Mouse (Mus musculus) forebrain, embryonic 10.5 days (tissue): ENCODE measurements around the gene Cdc14b. TPM values are rescaled to one million over a fixed set of nuclear protein-coding genes. Genes with fewer than 3 reads are reported as not detected.
A peak's percentile ranks its signal among the peaks of the same experiment; 100 is the strongest.

Experiments
- DNase-seq: peaks from one replicate; pipeline ENCODE4 v3.0.0-alpha.2; 2017; ENCODE audit warnings: low spot score; ENCODE audit errors: extremely low spot score
- H3K27ac ChIP-seq: fragments of 300-500 bp; sonication (generic); 2 replicates; pipeline ENCODE4 v1.5.1; 2016; ENCODE audit warnings: mild to moderate bottlenecking
- H3K27me3 ChIP-seq: fragments of 300-500 bp; sonication (generic); 2 replicates; pipeline ENCODE4 v1.6.1; 2016; ENCODE audit warnings: mild to moderate bottlenecking; ENCODE audit not compliant: poor library complexity, severe bottlenecking
- H3K36me3 ChIP-seq: fragments of 300-500 bp; sonication (generic); replicated peaks from 2 replicates; pipeline ENCODE4 v1.6.1; 2016; ENCODE audit warnings: mild to moderate bottlenecking, moderate library complexity
- H3K4me1 ChIP-seq: fragments of 300-500 bp; sonication (generic); 2 replicates; pipeline ENCODE4 v1.6.1; 2016
- H3K4me3 ChIP-seq: fragments of 300-500 bp; sonication (generic); 2 replicates; pipeline ENCODE4 v1.5.1; 2016; ENCODE audit warnings: mild to moderate bottlenecking, moderate library complexity
- H3K9me3 ChIP-seq: fragments of 300-500 bp; sonication (generic); 2 replicates; pipeline ENCODE4 v1.6.1; 2016; ENCODE audit warnings: mild to moderate bottlenecking, moderate library complexity
- WGBS: fragments of 180-500 bp; shearing (Covaris S2); methylation state at CpG from one replicate; pipeline ENCODE4 v1.1.7; 2016; 5-methylcytosine and 5-hydroxymethylcytosine counted together
- polyA plus RNA-seq: library from polyadenylated mRNA; unstranded; fragments of >200 nt; fragmentation: Nextera tagmentation; extraction: Ambion mirVana; gene quantifications from 2 replicates; pipeline ENCODE4 v1.2.1, GENCODE M21; 2016

Gene Cdc14b
- polyA plus RNA-seq, 1 experiment from 2014 or later: 18.8 TPM

- peaks cover 26% of the 10 kb centered on the region for H3K4me1 ChIP-seq
- 92% methylated on average over 4 of the region's 4 CpGs for WGBS
- DNase-seq: no peak
- peaks cover 15% of the 10 kb centered on the region for H3K36me3 ChIP-seq
- H3K9me3 ChIP-seq: no peaks in the 10 kb centered on the region
- no peaks in the 10 kb centered on the region for H3K27me3 ChIP-seq
- H3K4me3 ChIP-seq: no peak overlapping the region
- H3K27ac ChIP-seq: no peak overlapping the region
These were observed 30.3 kb downstream of the Cdc14b start for GRCm38 (mm10) chr13:64244685-64245261.

- no peak for DNase-seq
- Histone ChIP-seq H3K9me3 (no peaks in the 10 kb centered on the region), H3K27ac (no peak overlapping the region), H3K27me3 (no peaks in the 10 kb centered on the region), H3K36me3 (peaks cover 15% of the 10 kb centered on the region), H3K4me3 (no peak overlapping the region), H3K4me1 (peaks cover 9% of the 10 kb centered on the region)
These were observed 32.4 kb downstream of the Cdc14b start for GRCm38 (mm10) chr13:64242721-64243120.

- Histone ChIP-seq H3K27me3 (no peaks in the 10 kb centered on the region), H3K9me3 (no peaks in the 10 kb centered on the region), H3K4me1 (peaks cover 7% of the 10 kb centered on the region; the same call in 1 of the 2 replicates), H3K4me3 (no peak overlapping the region), H3K27ac (no peak overlapping the region), H3K36me3 (peaks cover 15% of the 10 kb centered on the region)
- 77% methylated on average over 7 of the region's 7 CpGs for WGBS
- DNase-seq: no peak
These were observed 34.5 kb downstream of the Cdc14b start for GRCm38 (mm10) chr13:64240626-64241025.

- Histone ChIP-seq H3K36me3 (peaks cover 7% of the 10 kb centered on the region), H3K27me3 (no peaks in the 10 kb centered on the region), H3K9me3 (no peaks in the 10 kb centered on the region), H3K4me3 (no peak overlapping the region), H3K27ac (no peak overlapping the region), H3K4me1 (peaks cover 19% of the 10 kb centered on the region)
- DNase-seq: no peak
These were observed 37.4 kb downstream of the Cdc14b start for GRCm38 (mm10) chr13:64237681-64238157.

- Histone ChIP-seq H3K36me3 (peaks cover 6% of the 10 kb centered on the region; the same call in 1 of the 2 replicates), H3K4me3 (no peak overlapping the region), H3K4me1 (peaks cover 19% of the 10 kb centered on the region), H3K9me3 (no peaks in the 10 kb centered on the region), H3K27ac (no peak overlapping the region), H3K27me3 (no peaks in the 10 kb centered on the region)
- DNase-seq: no peak
- 83% methylated on average over 4 of the region's 4 CpGs for WGBS
These were observed 38.0 kb downstream of the Cdc14b start for GRCm38 (mm10) chr13:64237000-64237680.

DNA sequence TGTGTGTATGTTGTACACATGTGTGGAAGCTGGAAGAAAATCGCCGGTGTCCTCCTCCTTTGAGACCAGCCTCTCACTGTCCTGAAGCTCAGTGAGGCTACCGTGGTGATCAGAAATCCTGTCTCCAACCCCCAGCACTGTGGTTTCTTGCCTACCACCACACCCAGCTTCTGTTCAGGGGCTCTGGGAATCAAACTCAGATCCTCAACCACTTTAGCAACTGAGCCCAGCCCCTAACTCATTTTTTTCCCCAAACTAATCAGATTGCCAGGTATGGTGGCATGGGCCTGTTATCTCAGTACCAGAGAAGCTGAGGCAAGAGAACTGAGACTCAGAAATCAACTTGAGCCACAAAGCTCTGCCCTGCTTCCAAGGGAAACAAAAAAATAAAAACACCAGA is 39.3 kb downstream of the Cdc14b start:
- no peak for DNase-seq
- no peaks in the 10 kb centered on the region for H3K9me3 ChIP-seq
- H3K27ac ChIP-seq: peak overlapping the region; percentile 51; the same call in 1 of the 2 replicates
- peaks cover 19% of the 10 kb centered on the region for H3K4me1 ChIP-seq
- H3K36me3 ChIP-seq: 0 out of 2 replicates have a peak, but pooled peaks cover 6% of the 10 kb centered on the region
- no peaks in the 10 kb centered on the region for H3K27me3 ChIP-seq
- no peak overlapping the region for H3K4me3 ChIP-seq
- whole genome bisulfite sequencing: 72% methylated on average over 3 of the region's 3 CpGs

DNA sequence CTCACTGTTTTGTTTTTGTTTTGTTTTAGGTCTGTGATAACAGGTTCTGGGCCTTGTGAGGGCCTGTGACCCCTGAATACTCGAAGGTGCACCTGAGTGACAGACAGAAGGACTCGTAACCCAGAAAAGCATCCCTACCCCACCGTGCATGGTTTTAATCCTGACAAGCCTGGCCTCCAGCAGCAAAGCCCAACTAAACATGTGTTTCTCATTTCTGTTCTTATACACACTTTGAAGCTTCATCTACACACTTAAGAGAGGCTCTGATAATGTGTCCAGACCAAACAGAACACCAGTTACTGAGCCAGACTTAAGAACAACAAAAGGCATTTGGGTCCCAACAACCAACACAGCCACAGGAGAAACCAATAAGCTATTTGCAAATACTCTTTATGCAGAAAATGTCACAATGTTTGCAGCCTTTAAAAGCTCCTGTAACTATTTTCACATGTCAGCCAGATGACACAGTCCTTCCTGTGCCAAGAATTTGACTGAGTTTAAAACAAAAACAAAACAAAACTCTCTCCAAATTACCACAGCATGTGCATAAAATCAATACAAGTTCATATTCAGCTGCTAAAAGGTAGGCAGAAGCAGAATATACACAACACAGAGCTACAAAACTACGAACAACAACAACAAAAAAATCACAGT is 39.9 kb downstream of the Cdc14b start:
- Histone ChIP-seq H3K27ac (no peak overlapping the region), H3K4me1 (peaks cover 19% of the 10 kb centered on the region), H3K27me3 (no peaks in the 10 kb centered on the region), H3K4me3 (no peak overlapping the region), H3K36me3 (0 out of 2 replicates have a peak, but pooled peaks cover 3% of the 10 kb centered on the region), H3K9me3 (no peaks in the 10 kb centered on the region)
- DNase-seq: no peak
- 70% methylated on average over 4 of the region's 4 CpGs for WGBS

DNA sequence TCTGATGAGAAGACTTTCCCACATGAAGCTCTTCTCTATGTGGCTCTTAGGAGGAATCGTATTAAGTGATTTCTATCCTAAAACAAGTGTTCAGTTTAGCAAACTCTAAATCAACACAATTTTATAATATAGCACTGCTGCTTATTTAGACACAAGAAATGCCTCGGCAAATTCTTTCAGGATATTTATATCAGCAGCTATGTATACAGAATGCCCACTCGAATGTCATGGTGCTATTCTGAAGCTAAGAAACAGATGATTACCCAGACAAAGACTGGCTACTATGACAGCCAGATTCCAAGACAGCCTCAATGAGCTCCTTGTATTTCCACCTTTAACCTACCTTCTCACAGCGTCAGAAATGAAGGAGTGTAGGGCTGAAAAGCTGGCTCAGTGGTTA is 42.0 kb downstream of the Cdc14b start:
- no peak for DNase-seq
- 87% methylated on average over 4 of the region's 4 CpGs for WGBS
- Histone ChIP-seq H3K36me3 (no peaks in the 10 kb centered on the region), H3K4me3 (no peak overlapping the region), H3K27ac (no peak overlapping the region), H3K9me3 (no peaks in the 10 kb centered on the region), H3K4me1 (peaks cover 19% of the 10 kb centered on the region), H3K27me3 (no peaks in the 10 kb centered on the region)

DNA sequence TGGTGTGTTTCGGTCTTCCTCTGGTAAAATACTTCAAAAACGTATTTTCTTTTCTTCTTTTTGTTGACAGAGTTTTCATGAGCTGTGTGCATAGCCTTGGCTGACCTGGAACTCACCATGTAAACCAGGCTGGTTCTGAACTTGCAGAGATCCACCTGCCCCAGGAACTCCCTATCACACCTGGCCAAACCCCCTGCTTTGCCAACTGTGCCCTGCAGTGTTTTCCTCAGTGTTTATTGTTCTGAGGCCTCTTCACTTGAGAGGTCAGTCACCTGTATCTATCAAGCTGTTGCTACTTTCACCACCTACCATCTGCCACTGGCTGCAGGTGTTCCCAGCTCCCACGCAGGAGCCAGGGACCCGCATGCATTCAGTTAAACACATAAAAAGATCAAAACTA is 48.4 kb downstream of the Cdc14b start:
- no peak overlapping the region for H3K4me3 ChIP-seq
- H3K9me3 ChIP-seq: no peaks in the 10 kb centered on the region
- H3K4me1 ChIP-seq: no peaks in the 10 kb centered on the region
- no peaks in the 10 kb centered on the region for H3K27me3 ChIP-seq
- no peak for DNase-seq
- WGBS: 94% methylated on average over 4 of the region's 4 CpGs
- no peak overlapping the region for H3K27ac ChIP-seq
- H3K36me3 ChIP-seq: peaks cover 3% of the 10 kb centered on the region; the same call in 1 of the 2 replicates

DNA sequence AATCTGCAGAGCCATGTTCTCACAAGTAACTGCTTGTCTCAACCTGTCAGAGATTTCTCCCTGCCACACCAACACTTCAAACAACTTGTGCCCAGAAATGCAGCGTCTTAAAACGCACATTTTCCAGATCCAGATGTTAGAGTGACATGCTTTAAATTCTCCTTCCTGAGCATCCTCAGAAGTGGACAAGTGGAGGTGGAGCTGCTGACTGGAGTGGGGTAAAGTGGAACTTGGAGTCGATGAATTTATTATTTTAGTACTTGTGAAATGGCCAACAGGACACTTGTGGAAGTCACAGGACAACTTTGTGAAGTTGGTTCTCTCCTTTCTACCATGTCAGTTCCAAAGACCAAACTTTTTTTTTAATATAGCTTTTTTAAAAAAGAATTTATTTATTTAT is 49.4 kb downstream of the Cdc14b start:
- Histone ChIP-seq H3K4me3 (no peak overlapping the region), H3K4me1 (no peaks in the 10 kb centered on the region), H3K9me3 (no peaks in the 10 kb centered on the region), H3K36me3 (peaks cover 3% of the 10 kb centered on the region; the same call in 1 of the 2 replicates), H3K27me3 (no peaks in the 10 kb centered on the region), H3K27ac (no peak overlapping the region)
- DNase-seq: no peak
- WGBS: 94% methylated on average over 3 of the region's 3 CpGs

DNA sequence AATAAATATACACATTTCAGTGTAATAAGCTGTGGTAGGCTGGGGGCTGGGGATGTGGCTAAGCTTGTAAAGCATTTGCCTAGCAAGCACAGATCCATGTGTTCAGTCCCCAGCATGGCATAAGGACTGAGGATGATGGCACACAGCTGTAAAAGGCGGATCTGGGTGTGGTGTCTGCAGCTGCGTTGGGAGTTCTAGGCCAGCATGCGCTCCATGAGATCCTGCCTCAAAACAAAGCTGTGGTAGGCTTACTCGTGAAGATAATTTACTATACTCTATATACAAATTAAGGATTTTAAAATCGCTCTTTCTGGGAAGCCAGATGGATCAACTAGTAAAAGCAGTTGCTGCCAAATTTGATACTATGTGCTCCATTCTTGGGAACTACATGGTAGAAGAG is 60.2 kb downstream of the Cdc14b start:
- Histone ChIP-seq H3K9me3 (no peaks in the 10 kb centered on the region), H3K27ac (no peak overlapping the region), H3K4me3 (no peak overlapping the region), H3K36me3 (peaks cover 20% of the 10 kb centered on the region), H3K4me1 (no peaks in the 10 kb centered on the region), H3K27me3 (no peaks in the 10 kb centered on the region)
- no peak for DNase-seq
- WGBS: 94% methylated on average over 5 of the region's 5 CpGs

DNA sequence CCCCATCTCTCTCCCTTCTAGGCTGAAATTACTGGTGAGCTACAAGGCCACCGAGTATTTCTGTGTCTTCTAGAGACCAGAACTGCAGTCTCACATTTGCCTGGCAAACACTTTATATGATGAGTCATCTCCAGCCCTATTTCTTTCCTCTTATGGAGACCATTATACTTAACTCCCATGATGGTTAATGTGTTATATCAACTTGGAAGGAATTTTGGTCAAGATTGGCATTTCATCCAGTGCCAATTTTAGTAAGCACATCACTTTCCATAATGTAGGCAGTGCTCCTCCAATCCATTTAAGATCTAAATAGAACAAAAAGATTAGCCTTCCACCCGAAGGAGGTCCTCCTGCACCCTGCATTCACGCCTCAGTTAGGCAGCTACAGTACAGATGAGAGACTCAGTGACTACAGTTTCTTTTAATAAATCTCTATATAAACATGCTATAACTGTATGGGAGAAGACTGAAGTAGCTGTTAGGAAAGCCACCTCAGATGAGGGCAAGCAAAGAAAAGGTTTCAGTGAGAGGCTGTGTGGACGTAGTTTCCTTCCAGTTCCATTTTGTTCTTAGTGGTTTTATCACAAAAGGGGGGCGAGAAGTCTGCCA is 63.0 kb downstream of the Cdc14b start:
- Histone ChIP-seq H3K9me3 (no peaks in the 10 kb centered on the region), H3K36me3 (peaks cover 24% of the 10 kb centered on the region), H3K4me1 (no peaks in the 10 kb centered on the region), H3K27ac (no peak overlapping the region), H3K4me3 (no peak overlapping the region), H3K27me3 (no peaks in the 10 kb centered on the region)
- WGBS: 85% methylated on average over 5 of the region's 5 CpGs
- no peak for DNase-seq

- 94% methylated on average over 6 of the region's 6 CpGs for WGBS
- no peak for DNase-seq
- H3K27me3 ChIP-seq: no peaks in the 10 kb centered on the region
- H3K36me3 ChIP-seq: peaks cover 10% of the 10 kb centered on the region
- H3K9me3 ChIP-seq: no peaks in the 10 kb centered on the region
- no peak overlapping the region for H3K4me3 ChIP-seq
- no peak overlapping the region for H3K27ac ChIP-seq
- no peaks in the 10 kb centered on the region for H3K4me1 ChIP-seq
These were observed 66.9 kb downstream of the Cdc14b start for GRCm38 (mm10) chr13:64208146-64208545.
